Mouse (Mus musculus) effector memory CD4-positive, alpha-beta T cell, adult 7 months (primary cell): ENCODE data around the gene Scaf4. TPM values are rescaled to one million over a fixed set of nuclear protein-coding genes. Genes with fewer than 3 reads are reported as not detected.

Source experiments
- polyA plus RNA-seq: library from polyadenylated mRNA; unstranded; fragments of 100-300 nt; shearing (Covaris generic); gene quantifications from one replicate; pipeline ENCODE4 v1.2.1, GENCODE M21; 2017

Scaf4 gene
- 41.0 TPM for polyA plus RNA-seq

DNA sequence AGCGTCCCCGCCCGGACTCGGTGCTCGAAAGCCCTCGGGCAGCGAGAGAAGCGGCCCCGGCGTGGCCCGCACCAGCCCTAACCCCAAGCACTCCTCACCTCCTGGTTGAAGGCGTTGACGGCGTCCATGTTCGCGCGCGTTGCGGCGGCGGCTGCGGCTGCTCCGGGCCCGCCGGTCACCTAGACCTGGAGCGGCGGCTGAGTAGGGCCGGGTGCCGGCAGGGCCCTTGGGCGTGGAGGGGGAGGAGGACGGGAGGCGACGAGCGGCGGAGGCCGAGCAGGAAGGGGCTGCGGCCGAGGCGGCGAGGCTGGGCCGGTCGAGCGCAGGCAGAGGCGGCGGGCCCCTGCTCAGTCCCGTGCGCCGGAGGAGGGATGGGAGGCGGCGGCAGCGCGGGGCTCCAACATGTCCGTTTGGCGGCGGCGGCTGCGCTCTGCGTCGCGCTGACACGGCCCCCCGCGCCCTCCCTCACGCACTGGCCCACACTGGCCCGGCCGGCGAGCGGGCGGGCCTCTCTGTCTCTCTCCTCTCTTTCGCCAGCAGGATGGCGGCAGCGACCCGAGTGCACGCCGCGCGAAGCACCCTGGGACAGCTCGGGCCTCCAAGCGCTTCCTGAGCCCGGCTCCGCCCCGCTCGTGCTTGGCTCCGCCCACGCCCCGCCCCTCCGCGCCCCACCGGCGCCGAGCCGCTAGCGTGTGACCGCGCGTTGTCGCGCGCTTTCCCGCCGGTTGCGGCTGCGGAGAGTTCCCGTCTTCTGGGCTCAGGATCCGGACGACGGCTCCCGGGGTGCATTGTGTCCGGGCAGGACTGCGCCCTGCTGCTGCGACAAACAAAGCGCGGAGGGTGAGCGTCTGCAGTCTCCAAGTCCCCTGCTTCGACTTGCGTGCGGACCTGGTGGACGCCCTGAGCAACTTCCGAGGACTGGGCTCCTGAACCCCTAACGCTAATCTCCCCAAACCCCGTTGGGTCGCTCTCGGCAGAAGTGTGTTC, at the start of gene Scaf4:
TSS of gene Scaf4 (minus strand) at position 599 of the 987 bp plus-strand sequence.

DNA sequence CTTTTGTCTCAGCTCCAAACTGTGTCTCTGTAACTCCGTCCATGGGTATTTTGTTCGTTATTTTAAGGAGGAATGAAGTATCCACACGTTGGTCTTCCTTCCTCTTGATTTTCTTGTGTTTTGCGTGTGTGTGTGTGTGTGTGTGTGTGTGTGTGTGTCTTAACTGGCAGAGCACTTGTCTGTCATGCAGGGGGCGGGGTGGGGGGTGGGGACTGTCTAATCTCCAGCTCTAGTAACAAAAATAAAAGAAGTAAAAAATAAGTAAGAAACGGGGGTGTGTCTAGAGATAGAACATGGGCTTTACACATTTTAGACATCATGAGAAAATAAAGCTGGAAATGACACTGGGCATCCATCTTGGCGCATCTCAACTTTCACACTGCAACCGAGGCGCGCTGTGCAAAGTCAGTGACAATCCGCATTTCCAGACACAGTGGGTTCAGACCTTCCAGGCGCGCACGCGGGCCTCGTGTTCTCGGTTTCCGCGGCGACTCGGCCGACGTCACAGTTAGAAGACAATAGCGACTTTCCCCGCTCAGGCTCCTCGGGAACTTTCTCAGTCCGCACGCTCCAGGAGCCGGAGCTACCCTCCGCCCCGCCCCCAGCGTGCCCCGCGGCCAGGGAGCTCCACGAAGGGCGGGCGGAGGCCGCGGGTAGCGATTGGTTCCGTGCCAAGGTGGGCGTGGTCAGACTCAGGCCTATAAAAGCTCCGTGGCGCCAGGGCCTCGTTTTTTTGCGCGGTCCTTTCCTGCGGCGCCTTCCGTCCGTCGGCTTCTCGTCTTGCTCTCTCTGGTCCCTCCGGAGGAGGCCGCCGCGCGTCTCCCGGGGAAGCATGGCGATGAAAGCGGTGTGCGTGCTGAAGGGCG, 64.0 kb downstream of the Scaf4 start, which contains the start of gene Sod1:
TSS of gene Sod1 (plus strand) at position 729 of the 866 bp plus-strand sequence.

Other genes starting within 250 kb of the Scaf4 start
- gene Tiam1, start 140.7 kb downstream of the Scaf4 start, polyA plus RNA-seq: 2.1 TPM
- gene Sod1, start 63.7 kb downstream of the Scaf4 start, polyA plus RNA-seq: 125 TPM
- gene Hunk, start 101.5 kb upstream of the Scaf4 start, polyA plus RNA-seq: 0.43 TPM